Mouse (Mus musculus): ENCODE data around the gene 4930451I11Rik. TPM values are rescaled to one million over a fixed set of nuclear protein-coding genes. Genes with fewer than 3 reads are reported as not detected.

The 4930451I11Rik gene
- total RNA-seq, 2 experiments from 2014 or later = not detected

- DNase-seq (ENCODE audit: low spot score in 2 of 2) = no peak
Measured at GRCm38 (mm10) chr7:126781661-126782370, 49.6 kb downstream of the 4930451I11Rik start.

GRCm38 (mm10) chr7:126780971-126781635 lies 50.3 kb downstream of the 4930451I11Rik start, which contains the start of gene Tbx6:
Gene Tbx6 (plus strand): TSS chr7:126781483.
- no peak for DNase-seq (ENCODE audit: low spot score in 2 of 2)

Other genes with a start within 250 kb of the 4930451I11Rik start
- 1 to 10 TPM in 1 of 2 experiments, under 1 TPM in 1; 0.58 to 1.1 TPM for gene Apobr, start 246.7 kb downstream of the 4930451I11Rik start, total RNA-seq (2021)
- 10 to 100 TPM; 26.2 to 26.7 TPM for gene Cln3, start 245.8 kb downstream of the 4930451I11Rik start, total RNA-seq (2021)
- gene Il27, start 236.7 kb downstream of the 4930451I11Rik start, total RNA-seq (2021) = not detected
- gene Nupr1, start 200.8 kb downstream of the 4930451I11Rik start, total RNA-seq (2021) = 10 to 100 TPM; 20.3 to 22.6 TPM
- 10 to 100 TPM; 30.5 to 32.9 TPM for gene Sgf29, start 182.3 kb downstream of the 4930451I11Rik start, total RNA-seq (2021)
- 10 to 100 TPM in 1 of 2 experiments, 1 to 10 TPM in 1; 8.1 to 12.9 TPM for gene Sult1a1, start 155.2 kb downstream of the 4930451I11Rik start, total RNA-seq (2021)
- 10 to 100 TPM; 90.5 to 94.8 TPM for gene Bola2, start 136.2 kb downstream of the 4930451I11Rik start, total RNA-seq (2021)
- 10 to 100 TPM; 14.5 to 15.1 TPM for gene Slx1b, start 135.9 kb downstream of the 4930451I11Rik start, total RNA-seq (2021)
- gene Coro1a, start 123.9 kb downstream of the 4930451I11Rik start, total RNA-seq (2021) = 100 to 1,000 TPM; 161 to 166 TPM
- gene Mapk3, start 72.0 kb downstream of the 4930451I11Rik start, total RNA-seq (2021) = 100 to 1,000 TPM; 157 to 208 TPM
- 1 to 10 TPM; 1.3 to 3.5 TPM for gene Gdpd3, start 65.3 kb downstream of the 4930451I11Rik start, total RNA-seq (2021)
- 100 to 1,000 TPM; 282 to 325 TPM for gene Ypel3, start 54.7 kb downstream of the 4930451I11Rik start, total RNA-seq (2021)
- under 1 TPM; 0.56 to 0.63 TPM for gene Tbx6, start 50.2 kb downstream of the 4930451I11Rik start, total RNA-seq (2021)
- gene Ppp4c, start 39.1 kb downstream of the 4930451I11Rik start, total RNA-seq (2021) = 10 to 100 TPM; 48.3 to 48.5 TPM
- gene Fam57b, start 34.0 kb downstream of the 4930451I11Rik start, total RNA-seq (2021) = 10 to 100 TPM; 63.0 to 65.5 TPM
- gene Doc2a, start 15.8 kb upstream of the 4930451I11Rik start, total RNA-seq (2021) = 10 to 100 TPM; 55.8 to 56.1 TPM
- 10 to 100 TPM; 29.0 to 31.9 TPM for gene Hirip3, start 30.3 kb upstream of the 4930451I11Rik start, total RNA-seq (2021)
- 10 to 100 TPM; 54.0 to 54.6 TPM for gene Ino80e, start 30.7 kb upstream of the 4930451I11Rik start, total RNA-seq (2021)
- 100 to 1,000 TPM; 150 to 163 TPM for gene Taok2, start 53.1 kb upstream of the 4930451I11Rik start, total RNA-seq (2021)
- 10 to 100 TPM; 19.6 to 23.3 TPM for gene Tmem219, start 91.3 kb upstream of the 4930451I11Rik start, total RNA-seq (2021)
- 100 to 1,000 TPM; 136 to 158 TPM for gene Kctd13, start 97.2 kb upstream of the 4930451I11Rik start, total RNA-seq (2021)
- 10 to 100 TPM; 39.7 to 43.3 TPM for gene Asphd1, start 117.9 kb upstream of the 4930451I11Rik start, total RNA-seq (2021)
- gene Sez6l2, start 118.9 kb upstream of the 4930451I11Rik start, total RNA-seq (2021) = 100 to 1,000 TPM; 407 to 416 TPM
- 100 to 1,000 TPM; 171 to 180 TPM for gene Cdipt, start 144.3 kb upstream of the 4930451I11Rik start, total RNA-seq (2021)
- gene Cdiptos, start 144.5 kb upstream of the 4930451I11Rik start, total RNA-seq (2021) = under 1 TPM in 1 of 2 experiments, not detected in 1; 0.45 TPM
- gene Mvp, start 183.0 kb upstream of the 4930451I11Rik start, total RNA-seq (2021) = 1 to 10 TPM; 8.6 to 9.5 TPM
- not detected for gene Pagr1b, start 184.8 kb upstream of the 4930451I11Rik start, total RNA-seq (2021)
- gene Pagr1a, start 185.7 kb upstream of the 4930451I11Rik start, total RNA-seq (2021) = 10 to 100 TPM; 18.7 to 35.6 TPM
- 10 to 100 TPM; 45.7 to 55.3 TPM for gene Gm42742, start 189.5 kb upstream of the 4930451I11Rik start, total RNA-seq (2021)
- gene Prrt2, start 189.6 kb upstream of the 4930451I11Rik start, total RNA-seq (2021) = 100 to 1,000 TPM; 202 to 211 TPM
- gene Maz, start 195.4 kb upstream of the 4930451I11Rik start, total RNA-seq (2021) = 100 to 1,000 TPM; 205 to 207 TPM
- gene Kif22, start 210.8 kb upstream of the 4930451I11Rik start, total RNA-seq (2021) = 1 to 10 TPM; 3.6 to 5.7 TPM

Measured in left cerebral cortex, adult 18-20 months (tissue).